Mouse (Mus musculus): ENCODE data around the gene Asxl1.
"Not testable (repeated sequence)": the region's sequence is repeated elsewhere in the genome, so short reads cannot be mapped to it uniquely, and the experiment has no call there.

The Asxl1 gene

GRCm38 (mm10) chr2:153343191-153343590 lies 2.4 kb upstream of the Asxl1 start:
- in situ Hi-C loops (cut with MboI, MseI): loop anchor here (5.0 to 10.0 kb wide), 3 partner anchors 56 to 108 kb away; no protein-coding TSS in a partner anchor

DNA sequence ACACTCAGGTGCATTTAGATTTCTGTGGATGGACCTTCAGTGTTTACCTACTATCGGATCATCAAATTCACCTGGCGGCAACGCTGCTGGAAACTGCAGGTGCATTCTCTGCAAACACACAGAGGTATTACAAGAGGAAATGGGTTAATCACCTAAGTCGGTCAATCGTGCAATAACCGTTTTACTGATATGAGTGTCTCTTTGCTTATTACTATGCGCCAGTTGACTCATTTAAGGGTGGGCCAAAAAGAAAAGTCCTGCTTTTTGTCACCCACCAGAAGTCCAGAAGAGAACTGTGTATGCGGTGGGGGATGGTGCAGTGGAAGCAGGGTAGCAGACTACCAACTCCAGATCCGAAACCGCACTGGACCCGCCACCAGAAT lies 567 bp upstream of the Asxl1 start:
- in situ Hi-C loops (cut with MboI, MseI): loop anchor here in 1 of 2 experiments (10.0 kb wide), 2 partner anchors 60 to 110 kb away; no protein-coding TSS in a partner anchor

- in situ Hi-C loops (cut with MboI, MseI): loop anchor here in 1 of 2 experiments (10.0 kb wide), 2 partner anchors 62 to 112 kb away; no protein-coding TSS in a partner anchor
Measured at GRCm38 (mm10) chr2:153346221-153347182, 873 bp downstream of the Asxl1 start.

- in situ Hi-C loops (cut with MboI, MseI): loop anchor here in 1 of 2 experiments (10.0 kb wide), 2 partner anchors 62 to 112 kb away; no protein-coding TSS in a partner anchor
Measured at GRCm38 (mm10) chr2:153347183-153347781, 1.7 kb downstream of the Asxl1 start.

- in situ Hi-C loops (cut with MboI, MseI): loop anchor here in 1 of 2 experiments (10.0 kb wide), 2 partner anchors 63 to 113 kb away; no protein-coding TSS in a partner anchor
Measured at GRCm38 (mm10) chr2:153348100-153348831, 2.6 kb downstream of the Asxl1 start.

GRCm38 (mm10) chr2:153350552-153351181 lies 5.0 kb downstream of the Asxl1 start:
- in situ Hi-C loops (cut with MboI, MseI): no loop called here

GRCm38 (mm10) chr2:153354648-153355047 lies 9.0 kb downstream of the Asxl1 start:
- in situ Hi-C loops (cut with MboI, MseI): no loop called here

GRCm38 (mm10) chr2:153356784-153357183 lies 11.2 kb downstream of the Asxl1 start:
- in situ Hi-C loops (cut with MboI, MseI): no loop called here

GRCm38 (mm10) chr2:153361101-153361710 lies 15.6 kb downstream of the Asxl1 start:
- in situ Hi-C loops (cut with MboI, MseI): no loop called here

GRCm38 (mm10) chr2:153364531-153364930 lies 18.9 kb downstream of the Asxl1 start:
- in situ Hi-C loops (cut with MboI, MseI): not testable (repeated sequence)

GRCm38 (mm10) chr2:153370871-153371270 lies 25.2 kb downstream of the Asxl1 start:
- in situ Hi-C loops (cut with MboI, MseI): no loop called here

GRCm38 (mm10) chr2:153375380-153375779 lies 29.8 kb downstream of the Asxl1 start:
- in situ Hi-C loops (cut with MboI, MseI): no loop called here

- in situ Hi-C loops (cut with MboI, MseI): no loop called here
Measured at GRCm38 (mm10) chr2:153380479-153380878, 34.9 kb downstream of the Asxl1 start.

- in situ Hi-C loops (cut with MboI, MseI): loop anchor here (10.0 kb wide), 2 partner anchors 495 to 505 kb away; no protein-coding TSS in a partner anchor
Measured at GRCm38 (mm10) chr2:153389831-153390230, 44.2 kb downstream of the Asxl1 start.

GRCm38 (mm10) chr2:153393045-153393444 lies 47.4 kb downstream of the Asxl1 start:
- in situ Hi-C loops (cut with MboI, MseI): loop anchor here (10.0 kb wide), 2 partner anchors 498 to 508 kb away; no protein-coding TSS in a partner anchor

DNA sequence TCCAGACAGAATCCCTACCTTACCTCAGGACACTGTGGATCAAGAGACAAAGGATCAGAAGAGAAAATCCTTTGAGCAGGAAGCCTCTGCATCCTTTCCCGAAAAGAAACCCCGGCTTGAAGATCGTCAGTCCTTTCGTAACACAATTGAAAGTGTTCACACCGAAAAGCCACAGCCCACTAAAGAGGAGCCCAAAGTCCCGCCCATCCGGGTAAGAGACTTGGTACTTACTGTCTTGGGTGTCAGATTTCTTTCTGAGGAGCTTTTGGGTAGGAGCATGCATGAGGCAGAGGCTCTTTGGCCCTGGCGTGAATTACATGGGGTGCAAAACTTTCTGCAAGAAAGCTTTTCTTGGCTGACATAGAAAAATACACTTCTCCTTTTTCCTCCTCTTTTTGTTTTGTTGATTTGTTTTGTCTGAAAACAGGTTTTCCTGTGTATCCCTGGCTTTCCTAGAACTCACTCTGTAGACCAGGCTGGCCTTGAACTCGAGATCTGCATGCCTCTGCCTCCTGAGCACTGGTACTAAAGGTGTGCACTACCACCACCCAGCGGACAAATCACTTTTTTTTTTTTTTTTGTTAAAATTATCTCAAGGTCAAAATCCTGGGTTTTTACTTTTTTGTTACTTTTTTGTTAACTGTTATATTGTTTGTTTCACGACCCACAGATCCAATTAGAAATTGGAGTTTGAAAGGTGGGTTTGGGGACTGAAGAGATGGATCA lies 52.3 kb downstream of the Asxl1 start:
- in situ Hi-C loops (cut with MboI, MseI): loop anchor here (10.0 kb wide), 2 partner anchors 503 to 513 kb away; no protein-coding TSS in a partner anchor

GRCm38 (mm10) chr2:153399166-153399565 lies 53.5 kb downstream of the Asxl1 start:
- in situ Hi-C loops (cut with MboI, MseI): loop anchor here (10.0 kb wide), 2 partner anchors 504 to 514 kb away; no protein-coding TSS in a partner anchor

GRCm38 (mm10) chr2:153404062-153404461 lies 58.4 kb downstream of the Asxl1 start:
- in situ Hi-C loops (cut with MboI, MseI): loop anchor here in 1 of 2 experiments (10.0 kb wide), 1 partner anchor 61 kb away; no protein-coding TSS in a partner anchor

- in situ Hi-C loops (cut with MboI, MseI): loop anchor here in 1 of 2 experiments (10.0 kb wide), 1 partner anchor 60 kb away; no protein-coding TSS in a partner anchor
Measured at GRCm38 (mm10) chr2:153404882-153405281, 59.3 kb downstream of the Asxl1 start.
